Mouse (Mus musculus): ENCODE measurements around the gene Ly86. TPM values are rescaled to one million over a fixed set of nuclear protein-coding genes. Genes with fewer than 3 reads are reported as not detected.

The Ly86 gene
- polyA plus RNA-seq, 1 experiment from 2014 or later = 7.0 TPM

GRCm38 (mm10) chr13:37403708-37404107, 58.7 kb downstream of the Ly86 start:
- H3K4me3 ChIP-seq (ENCODE audit: low read depth, low read length) = no peak overlapping the region
- ATAC-seq (ENCODE audit: low FRiP score) (no peak), DNase-seq (ENCODE audit: low spot score, missing footprints) (no peak)
- H3K27me3 ChIP-seq (ENCODE audit: control insufficient read depth, insufficient read depth, low read length) = no peaks in the 10 kb centered on the region
- H3K9me3 ChIP-seq (ENCODE audit: control insufficient read depth, low read length) = no peaks in the 10 kb centered on the region
- H3K4me2 ChIP-seq = no peak overlapping the region
- 89% methylated on average over 2 of the region's 2 CpGs for WGBS
- no peaks in the 10 kb centered on the region for H3K36me3 ChIP-seq (ENCODE audit: control insufficient read depth, insufficient read depth, low read length)
- H3K9ac ChIP-seq (ENCODE audit: low read length) = no peak overlapping the region
- H3K4me1 ChIP-seq (ENCODE audit: control insufficient read depth, insufficient read depth, low read length) = no peaks in the 10 kb centered on the region
- no peak overlapping the region for H3K27ac ChIP-seq (ENCODE audit: low read depth, low read length)

DNA sequence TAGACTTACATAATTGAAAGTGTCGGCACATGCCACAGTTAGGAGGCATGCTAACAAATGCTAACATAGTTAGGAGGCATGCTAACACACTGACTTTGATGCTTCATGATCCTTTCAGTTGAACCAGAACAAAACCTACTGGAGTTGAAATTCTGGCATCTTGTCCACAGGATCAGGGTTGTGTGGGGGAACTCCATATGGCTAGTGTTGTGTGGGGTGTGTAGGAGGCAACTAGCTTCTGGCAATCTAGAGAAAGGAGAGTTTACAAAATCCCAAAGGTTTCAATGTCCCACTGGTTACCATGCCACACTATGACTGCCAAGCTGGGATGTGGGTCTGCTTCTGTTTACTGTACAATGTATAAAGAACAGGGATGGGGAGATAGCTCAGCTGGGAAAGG, 70.7 kb downstream of the Ly86 start:
- no peak for DNase-seq (ENCODE audit: low spot score, missing footprints)
- Histone ChIP-seq H3K9me3 (ENCODE audit: control insufficient read depth, low read length) (no peaks in the 10 kb centered on the region), H3K36me3 (ENCODE audit: control insufficient read depth, insufficient read depth, low read length) (no peaks in the 10 kb centered on the region)

DNA sequence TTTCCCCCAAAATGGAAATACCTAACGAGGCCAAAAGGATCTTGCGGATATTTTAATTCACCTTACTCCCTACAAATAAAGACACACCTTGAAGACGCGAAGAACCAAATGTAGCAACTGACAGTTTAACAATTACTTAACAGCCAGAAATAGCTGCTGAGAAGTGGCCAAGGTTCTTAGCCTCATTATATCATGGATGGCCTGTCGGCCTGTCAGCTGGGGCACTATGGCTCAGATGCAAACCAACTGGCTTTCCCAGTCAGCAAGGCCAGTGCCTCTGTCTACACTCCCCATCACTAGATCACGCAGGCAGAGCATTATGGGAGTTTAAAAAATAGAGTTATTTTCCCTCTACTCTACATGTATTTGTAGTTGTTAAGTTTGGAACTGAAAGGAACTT, 78.4 kb downstream of the Ly86 start:
- H3K4me1 ChIP-seq (ENCODE audit: control insufficient read depth, insufficient read depth, low read length) = no peaks in the 10 kb centered on the region
- H3K27me3 ChIP-seq (ENCODE audit: control insufficient read depth, insufficient read depth, low read length) = no peaks in the 10 kb centered on the region
- no peak overlapping the region for H3K9ac ChIP-seq (ENCODE audit: low read length)
- no peak overlapping the region for H3K4me3 ChIP-seq (ENCODE audit: low read depth, low read length)
- DNase-seq (ENCODE audit: low spot score, missing footprints) (no peak), ATAC-seq (ENCODE audit: low FRiP score) (no peak)
- H3K9me3 ChIP-seq (ENCODE audit: control insufficient read depth, low read length) = no peaks in the 10 kb centered on the region
- no peak overlapping the region for H3K27ac ChIP-seq (ENCODE audit: low read depth, low read length)
- 96% methylated on average over 6 of the region's 6 CpGs for WGBS
- H3K36me3 ChIP-seq (ENCODE audit: control insufficient read depth, insufficient read depth, low read length) = no peaks in the 10 kb centered on the region
- no peak overlapping the region for H3K4me2 ChIP-seq

More for the DNA sequence above, 70.7 kb downstream of the Ly86 start:
- Histone ChIP-seq H3K27me3 (ENCODE audit: control insufficient read depth, insufficient read depth, low read length) (no peaks in the 10 kb centered on the region), H3K4me2 (no peak overlapping the region), H3K4me1 (ENCODE audit: control insufficient read depth, insufficient read depth, low read length) (no peaks in the 10 kb centered on the region), H3K9ac (ENCODE audit: low read length) (no peak overlapping the region), H3K4me3 (ENCODE audit: low read depth, low read length) (no peak overlapping the region), H3K27ac (ENCODE audit: low read depth, low read length) (no peak overlapping the region)
- 90% methylated on average over 1 of the region's 1 CpGs for WGBS
- no peak for ATAC-seq (ENCODE audit: low FRiP score)

- WGBS = 92% methylated on average over 6 of the region's 6 CpGs
- no peaks in the 10 kb centered on the region for H3K9me3 ChIP-seq (ENCODE audit: control insufficient read depth, low read length)
- no peak overlapping the region for H3K27ac ChIP-seq (ENCODE audit: low read depth, low read length)
- H3K27me3 ChIP-seq (ENCODE audit: control insufficient read depth, insufficient read depth, low read length) = no peaks in the 10 kb centered on the region
- no peak for ATAC-seq (ENCODE audit: low FRiP score)
- H3K9ac ChIP-seq (ENCODE audit: low read length) = no peak overlapping the region
- no peak for DNase-seq (ENCODE audit: low spot score, missing footprints)
- no peaks in the 10 kb centered on the region for H3K36me3 ChIP-seq (ENCODE audit: control insufficient read depth, insufficient read depth, low read length)
- no peaks in the 10 kb centered on the region for H3K4me1 ChIP-seq (ENCODE audit: control insufficient read depth, insufficient read depth, low read length)
- no peak overlapping the region for H3K4me3 ChIP-seq (ENCODE audit: low read depth, low read length)
- H3K4me2 ChIP-seq = no peak overlapping the region
These were observed 79.9 kb downstream of the Ly86 start for GRCm38 (mm10) chr13:37424904-37425303.

DNA sequence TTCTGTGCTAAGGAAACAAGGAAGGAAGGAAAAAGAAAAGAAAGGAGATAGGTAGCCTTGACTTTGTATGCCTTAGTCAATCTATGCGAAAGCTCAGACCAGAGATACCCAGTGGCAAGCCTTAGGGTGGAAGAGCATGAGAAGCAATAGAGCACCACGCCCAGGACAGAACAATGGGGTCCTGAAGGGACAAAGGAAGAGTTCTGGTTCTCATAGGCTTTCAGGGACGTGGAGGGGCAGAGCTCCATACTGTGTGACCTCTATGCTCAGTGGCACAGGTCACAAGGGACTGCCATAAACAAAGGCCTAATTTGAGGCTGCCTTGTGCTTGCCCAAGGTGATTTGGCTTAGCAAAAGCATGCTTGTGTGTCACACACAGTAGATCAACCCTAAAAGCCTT, 80.4 kb downstream of the Ly86 start:
- WGBS = 68% methylated on average over 3 of the region's 3 CpGs
- ATAC-seq (ENCODE audit: low FRiP score) = no peak
- no peak for DNase-seq (ENCODE audit: low spot score, missing footprints)

DNA sequence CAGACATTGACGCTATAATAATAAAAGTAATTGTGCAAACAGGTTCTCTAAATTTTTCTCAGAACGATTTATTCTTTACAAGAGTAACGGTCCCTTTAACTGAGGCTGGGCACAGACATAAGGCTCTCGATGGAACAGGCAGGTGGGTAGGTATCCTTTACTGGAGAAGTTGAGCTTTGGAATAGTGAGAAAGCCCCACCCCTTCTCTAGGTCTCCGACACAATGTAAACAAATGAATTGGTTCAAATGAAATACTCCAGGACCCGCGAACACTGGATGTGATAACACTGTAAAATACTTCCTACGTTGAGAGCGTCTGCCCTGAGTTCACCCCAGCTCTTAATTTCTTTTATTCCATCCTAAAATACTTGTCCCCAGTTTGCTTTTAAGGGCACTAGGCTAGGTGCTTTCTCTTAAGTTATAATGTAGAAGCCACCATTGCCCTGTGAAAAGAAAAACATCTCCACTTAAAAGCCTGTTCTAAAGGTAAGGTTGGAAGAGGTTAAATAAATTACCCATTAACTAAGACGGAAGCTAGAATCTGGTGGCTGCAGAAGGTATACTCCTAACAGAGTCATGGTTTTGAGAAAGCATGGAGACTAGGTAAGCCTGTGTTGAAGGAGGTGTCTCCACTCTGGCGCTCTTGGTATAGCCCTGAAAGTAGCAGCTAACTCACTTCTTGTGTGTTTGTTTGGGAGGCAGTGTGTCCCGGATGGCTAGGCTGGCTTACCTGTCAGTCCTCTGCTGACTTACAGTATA, 81.7 kb downstream of the Ly86 start:
- no peak for DNase-seq (ENCODE audit: low spot score, missing footprints)
- Histone ChIP-seq H3K27me3 (ENCODE audit: control insufficient read depth, insufficient read depth, low read length) (no peaks in the 10 kb centered on the region), H3K9ac (ENCODE audit: low read length) (no peak overlapping the region), H3K27ac (ENCODE audit: low read depth, low read length) (no peak overlapping the region), H3K4me3 (ENCODE audit: low read depth, low read length) (no peak overlapping the region), H3K4me2 (no peak overlapping the region), H3K36me3 (ENCODE audit: control insufficient read depth, insufficient read depth, low read length) (no peaks in the 10 kb centered on the region), H3K9me3 (ENCODE audit: control insufficient read depth, low read length) (no peaks in the 10 kb centered on the region), H3K4me1 (ENCODE audit: control insufficient read depth, insufficient read depth, low read length) (no peaks in the 10 kb centered on the region)
- no peak for ATAC-seq (ENCODE audit: low FRiP score)
- 90% methylated on average over 12 of the region's 12 CpGs for WGBS

More for the DNA sequence above, 80.4 kb downstream of the Ly86 start:
- H3K9ac ChIP-seq (ENCODE audit: low read length) = no peak overlapping the region
- no peak overlapping the region for H3K4me2 ChIP-seq
- H3K9me3 ChIP-seq (ENCODE audit: control insufficient read depth, low read length) = no peaks in the 10 kb centered on the region
- H3K27ac ChIP-seq (ENCODE audit: low read depth, low read length) = no peak overlapping the region
- no peaks in the 10 kb centered on the region for H3K4me1 ChIP-seq (ENCODE audit: control insufficient read depth, insufficient read depth, low read length)
- H3K27me3 ChIP-seq (ENCODE audit: control insufficient read depth, insufficient read depth, low read length) = no peaks in the 10 kb centered on the region
- H3K36me3 ChIP-seq (ENCODE audit: control insufficient read depth, insufficient read depth, low read length) = no peaks in the 10 kb centered on the region
- no peak overlapping the region for H3K4me3 ChIP-seq (ENCODE audit: low read depth, low read length)

GRCm38 (mm10) chr13:37428496-37428895, 83.5 kb downstream of the Ly86 start:
- H3K4me2 ChIP-seq = no peak overlapping the region
- H3K9ac ChIP-seq (ENCODE audit: low read length) = no peak overlapping the region
- no peaks in the 10 kb centered on the region for H3K27me3 ChIP-seq (ENCODE audit: control insufficient read depth, insufficient read depth, low read length)
- no peak overlapping the region for H3K27ac ChIP-seq (ENCODE audit: low read depth, low read length)
- ATAC-seq (ENCODE audit: low FRiP score) = no peak
- DNase-seq (ENCODE audit: low spot score, missing footprints) = no peak
- no peaks in the 10 kb centered on the region for H3K9me3 ChIP-seq (ENCODE audit: control insufficient read depth, low read length)
- 73% methylated on average over 3 of the region's 3 CpGs for WGBS
- no peaks in the 10 kb centered on the region for H3K36me3 ChIP-seq (ENCODE audit: control insufficient read depth, insufficient read depth, low read length)
- H3K4me3 ChIP-seq (ENCODE audit: low read depth, low read length) = no peak overlapping the region
- H3K4me1 ChIP-seq (ENCODE audit: control insufficient read depth, insufficient read depth, low read length) = no peaks in the 10 kb centered on the region

GRCm38 (mm10) chr13:37429661-37430271, 84.8 kb downstream of the Ly86 start:
- DNase-seq (ENCODE audit: low spot score, missing footprints) = no peak
- Histone ChIP-seq H3K4me3 (ENCODE audit: low read depth, low read length) (no peak overlapping the region), H3K9me3 (ENCODE audit: control insufficient read depth, low read length) (no peaks in the 10 kb centered on the region), H3K4me1 (ENCODE audit: control insufficient read depth, insufficient read depth, low read length) (no peaks in the 10 kb centered on the region), H3K9ac (ENCODE audit: low read length) (no peak overlapping the region), H3K27ac (ENCODE audit: low read depth, low read length) (no peak overlapping the region), H3K36me3 (ENCODE audit: control insufficient read depth, insufficient read depth, low read length) (no peaks in the 10 kb centered on the region), H3K27me3 (ENCODE audit: control insufficient read depth, insufficient read depth, low read length) (peaks cover 2% of the 10 kb centered on the region), H3K4me2 (no peak overlapping the region)
- WGBS = 76% methylated on average over 8 of the region's 8 CpGs
- ATAC-seq (ENCODE audit: low FRiP score) = no peak

DNA sequence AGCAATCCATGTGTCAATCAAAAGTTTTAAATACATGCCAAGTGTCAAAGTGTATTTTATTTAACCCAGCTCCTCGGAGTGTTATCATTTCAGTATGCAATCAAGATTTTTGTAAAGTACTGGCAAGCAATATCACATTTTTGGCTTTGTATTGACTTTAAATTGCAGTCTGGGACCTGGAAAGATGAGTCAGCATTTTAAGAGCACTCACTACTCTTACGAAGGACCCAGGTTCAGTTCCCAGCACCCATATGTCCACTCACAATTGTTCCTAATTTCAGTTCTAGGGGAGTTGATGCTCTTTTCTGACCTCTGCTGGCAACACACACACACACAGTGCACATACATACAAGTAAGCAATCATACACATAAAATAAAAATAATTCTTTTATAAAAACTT, 86.7 kb downstream of the Ly86 start:
- Histone ChIP-seq H3K27ac (ENCODE audit: low read depth, low read length) (no peak overlapping the region), H3K4me3 (ENCODE audit: low read depth, low read length) (no peak overlapping the region), H3K4me1 (ENCODE audit: control insufficient read depth, insufficient read depth, low read length) (0 out of 2 replicates have a peak, but pooled peaks cover 2% of the 10 kb centered on the region), H3K4me2 (no peak overlapping the region), H3K9me3 (ENCODE audit: control insufficient read depth, low read length) (no peaks in the 10 kb centered on the region), H3K9ac (ENCODE audit: low read length) (no peak overlapping the region), H3K36me3 (ENCODE audit: control insufficient read depth, insufficient read depth, low read length) (no peaks in the 10 kb centered on the region), H3K27me3 (ENCODE audit: control insufficient read depth, insufficient read depth, low read length) (peaks cover 20% of the 10 kb centered on the region)
- no peak for ATAC-seq (ENCODE audit: low FRiP score)
- 96% methylated on average over 2 of the region's 2 CpGs for WGBS
- DNase-seq (ENCODE audit: low spot score, missing footprints) = no peak

All from midbrain, embryonic 11.5 days (tissue).